Mouse (Mus musculus) thymus, adult 2 months (tissue): ENCODE measurements around the gene Cebpz. TPM values are rescaled to one million over a fixed set of nuclear protein-coding genes. Genes with fewer than 3 reads are reported as not detected.

Experiments
- DNase-seq: peaks from one replicate; pipeline ENCODE4 v3.0.0; 2021
- H3K27ac ChIP-seq: fragments of 200-500 bp; 2 replicates; pipeline ENCODE4 v1.5.1; 2012; ENCODE audit warnings: low read length, control low read depth; ENCODE audit not compliant: control insufficient read depth, insufficient read depth
- H3K27me3 ChIP-seq: fragments of 200-500 bp; 2 replicates; pipeline ENCODE4 v1.6.1; 2012; ENCODE audit warnings: mild to moderate bottlenecking, low read length, moderate library complexity, mixed read lengths; ENCODE audit not compliant: control insufficient read depth, insufficient read depth
- H3K36me3 ChIP-seq: fragments of 200-500 bp; 2 replicates; pipeline ENCODE4 v1.6.1; 2012; ENCODE audit warnings: mild to moderate bottlenecking, low read length, moderate library complexity; ENCODE audit not compliant: control insufficient read depth, insufficient read depth
- H3K4me1 ChIP-seq: fragments of 200-500 bp; replicated peaks from 2 replicates; pipeline ENCODE4 v1.6.1; 2012; ENCODE audit warnings: low read length; ENCODE audit not compliant: control insufficient read depth, insufficient read depth
- H3K4me3 ChIP-seq: fragments of 200-500 bp; 2 replicates; pipeline ENCODE4 v1.5.1; 2012; ENCODE audit warnings: mild to moderate bottlenecking, low read length, control low read depth, moderate library complexity; ENCODE audit not compliant: control insufficient read depth, insufficient read depth
- CTCF ChIP-seq: fragments of 200-500 bp; IDR thresholded peaks from 2 replicates; pipeline ENCODE4 v1.5.1; 2012; ENCODE audit warnings: mild to moderate bottlenecking, control low read depth, low read length, moderate library complexity, borderline replicate concordance; ENCODE audit not compliant: control insufficient read depth, poor library complexity, insufficient read depth; ENCODE audit errors: extremely low read depth
- POLR2A ChIP-seq: fragments of 200-500 bp; IDR thresholded peaks from 2 replicates; pipeline ENCODE4 v1.6.1; 2012; ENCODE audit warnings: mild to moderate bottlenecking, low read length, control low read depth, moderate library complexity; ENCODE audit not compliant: control insufficient read depth, poor library complexity, insufficient read depth; ENCODE audit errors: extremely low read depth
- WGBS: fragments of 180-500 bp; shearing (Covaris S2); methylation state at CpG from one replicate; pipeline ENCODE4 v1.1.7; 2018; 5-methylcytosine and 5-hydroxymethylcytosine counted together
- polyA plus RNA-seq: library from polyadenylated mRNA; depleted of rRNA; stranded (reverse); fragments of >200 nt; gene quantifications from 2 replicates; pipeline ENCODE4 v1.2.3, GENCODE M21; 2012; rRNA removed

Cebpz gene
- polyA plus RNA-seq, 1 experiment: 10.8 TPM

- Histone ChIP-seq H3K27ac (no peak overlapping the region), H3K27me3 (no peaks in the 10 kb centered on the region), H3K4me1 (no peaks in the 10 kb centered on the region), H3K36me3 (peaks cover 13% of the 10 kb centered on the region), H3K4me3 (no peak overlapping the region)
- 91% methylated on average over 6 of the region's 6 CpGs for WGBS
- TF ChIP-seq POLR2A (no peak), CTCF (no peak)
- no peak for DNase-seq
These were observed 63.0 kb downstream of the Cebpz start for GRCm38 (mm10) chr17:78873886-78874285.

Other genes with a start within 250 kb of the Cebpz start
- gene Strn, start 199.9 kb downstream of the Cebpz start, polyA plus RNA-seq: 15.5 and 16.6 TPM in 2 replicates
- gene Heatr5b, start 101.7 kb downstream of the Cebpz start, polyA plus RNA-seq: 30.8 and 32.3 TPM in 2 replicates
- 15.3 and 18.8 TPM in 2 replicates for gene Gpatch11, start 101.5 kb downstream of the Cebpz start, polyA plus RNA-seq
- 3.6 and 4.9 TPM in 2 replicates for gene Eif2ak2, start 54.5 kb downstream of the Cebpz start, polyA plus RNA-seq
- not detected in 2 replicates for gene Sult6b1, start 30.1 kb downstream of the Cebpz start, polyA plus RNA-seq
- 5.7 and 5.8 TPM in 2 replicates for gene Cebpzos, start 20.6 kb downstream of the Cebpz start, polyA plus RNA-seq
- gene Ndufaf7, start 70 bp upstream of the Cebpz start, polyA plus RNA-seq: 5.4 and 5.5 TPM in 2 replicates
- gene Prkd3, start 83.8 kb upstream of the Cebpz start, polyA plus RNA-seq: 16.8 TPM in 2 replicates
- gene Qpct, start 114.8 kb upstream of the Cebpz start, polyA plus RNA-seq: 2.3 and 2.7 TPM in 2 replicates